Mouse (Mus musculus) neural tube, embryonic 10.5 days (tissue): ENCODE measurements at regions not wholly inside any gene's neighbourhood (a gene's known extent, or its start where the extent isn't known, plus 50 kb on each side); places are given as distances from the start of the nearest gene placed in this dataset.

Source experiments
- DNase-seq: peaks from one replicate; pipeline ENCODE4 v3.0.0-alpha.2; 2017; ENCODE audit warnings: low spot score; ENCODE audit errors: extremely low spot score

DNA sequence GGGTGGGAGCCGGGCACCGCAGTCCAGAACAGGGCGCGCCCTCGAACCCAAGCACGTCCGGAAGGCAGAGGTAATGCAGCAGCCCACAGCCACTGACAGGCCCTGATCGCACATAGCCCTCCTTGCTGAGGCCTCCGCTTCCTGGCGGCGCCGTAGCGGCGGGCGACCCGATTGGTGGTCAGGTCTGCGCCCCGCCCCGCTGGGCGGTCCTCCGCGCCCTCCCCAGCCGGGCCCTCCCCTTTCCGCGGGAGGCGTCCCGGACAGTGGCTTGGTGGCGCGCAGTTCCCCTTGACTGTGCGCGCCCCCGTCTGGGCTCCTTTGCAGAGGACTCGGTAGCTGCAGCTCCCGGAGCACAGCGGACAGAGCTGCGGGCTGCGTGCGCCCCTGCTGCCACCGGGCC is 375.5 kb upstream of the Asap2 start:
- DNase-seq = peak; percentile 52
